Mouse (Mus musculus): ENCODE results near the gene 4930442H23Rik. TPM values are rescaled to one million over a fixed set of nuclear protein-coding genes. Genes with fewer than 3 reads are reported as not detected.

4930442H23Rik gene
- polyA plus RNA-seq, 1 experiment from 2014 or later = not detected

DNA sequence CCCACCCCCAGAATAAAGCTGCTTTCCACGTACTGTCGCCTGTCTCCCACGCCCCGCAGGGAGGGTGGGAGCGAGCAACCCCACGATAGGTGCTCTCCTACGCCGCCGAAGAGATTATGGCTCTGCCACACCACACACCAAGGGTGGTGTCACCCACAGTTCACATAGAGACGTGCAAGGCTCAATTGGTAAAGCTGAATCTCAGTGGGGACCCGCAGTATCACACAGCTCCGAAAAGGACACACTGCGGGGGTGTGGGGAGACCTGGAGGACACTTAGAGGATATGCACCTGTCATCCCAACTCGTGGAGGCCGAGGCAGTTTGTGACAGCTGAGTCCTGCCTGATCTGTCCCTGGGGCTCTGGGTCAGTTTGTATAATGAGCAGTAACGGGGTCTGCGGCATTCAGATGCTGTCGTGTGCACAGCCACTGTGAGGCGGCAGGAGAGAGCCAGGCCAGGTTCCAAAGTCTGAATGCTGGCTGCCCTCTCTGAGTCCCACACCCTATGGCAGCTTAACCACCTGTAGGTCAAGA, 9.4 kb upstream of the 4930442H23Rik start:
- Histone ChIP-seq H3K4me3 (replicated peaks; ENCODE audit: low read depth, low read length) (peak overlapping the region; percentile 63), H3K4me1 (ENCODE audit: control insufficient read depth, insufficient read depth, low read length) (peaks cover 9% of the 10 kb centered on the region; the same call in 1 of the 2 replicates), H3K27ac (replicated peaks; ENCODE audit: low read depth, low read length) (peak overlapping the region; percentile 97), H3K4me2 (ENCODE audit: low read length) (peak overlapping the region; percentile 97), H3K9me3 (ENCODE audit: control insufficient read depth, low read length) (no peaks in the 10 kb centered on the region), H3K27me3 (ENCODE audit: control insufficient read depth, insufficient read depth, low read length) (peaks cover 19% of the 10 kb centered on the region; the same call in 1 of the 2 replicates), H3K36me3 (ENCODE audit: control insufficient read depth, insufficient read depth, low read length) (peaks cover 20% of the 10 kb centered on the region), H3K9ac (replicated peaks; ENCODE audit: low read length) (peak overlapping the region; percentile 73)
- WGBS = 1% methylated on average over 19 of the region's 19 CpGs
- ATAC-seq (ENCODE audit: low FRiP score, low TSS enrichment) (peak; percentile 11), DNase-seq (peak; percentile 64)

DNA sequence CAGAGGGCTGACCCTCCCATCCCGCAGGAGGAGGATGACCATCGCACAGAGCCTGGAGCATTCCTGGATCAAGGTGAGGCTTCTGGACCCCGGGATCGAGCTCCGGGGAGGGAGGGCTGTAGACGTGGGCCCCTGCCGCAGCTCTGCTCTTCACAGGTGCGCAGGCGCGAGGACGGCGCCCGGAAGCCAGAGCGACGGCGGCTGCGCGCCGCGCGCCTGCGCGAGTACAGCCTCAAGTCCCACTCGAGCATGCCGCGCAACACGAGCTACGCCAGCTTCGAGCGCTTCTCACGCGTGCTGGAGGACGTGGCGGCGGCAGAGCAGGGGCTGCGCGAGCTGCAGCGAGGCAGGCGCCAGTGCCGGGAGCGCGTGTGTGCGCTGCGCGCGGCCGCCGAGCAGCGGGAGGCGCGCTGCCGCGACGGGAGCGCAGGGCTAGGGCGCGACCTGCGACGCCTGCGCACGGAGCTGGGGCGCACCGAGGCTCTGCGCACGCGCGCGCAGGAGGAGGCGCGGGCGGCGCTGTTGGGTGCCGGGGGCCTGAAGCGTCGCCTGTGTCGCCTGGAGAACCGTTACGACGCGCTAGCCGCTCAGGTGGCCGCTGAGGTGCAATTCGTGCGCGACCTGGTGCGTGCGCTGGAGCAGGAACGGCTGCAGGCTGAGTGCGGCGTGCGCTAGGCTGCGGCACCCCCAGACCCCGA, 8.8 kb upstream of the 4930442H23Rik start:
- peaks cover 19% of the 10 kb centered on the region; the same call in 1 of the 2 replicates for H3K27me3 ChIP-seq (ENCODE audit: control insufficient read depth, insufficient read depth, low read length)
- H3K27ac ChIP-seq (replicated peaks; ENCODE audit: low read depth, low read length) = peak overlapping the region; percentile 97
- H3K4me1 ChIP-seq (ENCODE audit: control insufficient read depth, insufficient read depth, low read length) = peaks cover 9% of the 10 kb centered on the region; the same call in 1 of the 2 replicates
- H3K9ac ChIP-seq (replicated peaks; ENCODE audit: low read length) = peak overlapping the region; percentile 73
- WGBS = under 1% methylated on average over 93 of the region's 93 CpGs
- H3K9me3 ChIP-seq (ENCODE audit: control insufficient read depth, low read length) = no peaks in the 10 kb centered on the region
- DNase-seq = peak; percentile 95
- peaks cover 20% of the 10 kb centered on the region for H3K36me3 ChIP-seq (ENCODE audit: control insufficient read depth, insufficient read depth, low read length)
- peak; percentile 90 for ATAC-seq (ENCODE audit: low FRiP score, low TSS enrichment)
- H3K4me2 ChIP-seq (ENCODE audit: low read length) = peak overlapping the region; percentile 97
- H3K4me3 ChIP-seq (replicated peaks; ENCODE audit: low read depth, low read length) = peak overlapping the region; percentile 63

DNA sequence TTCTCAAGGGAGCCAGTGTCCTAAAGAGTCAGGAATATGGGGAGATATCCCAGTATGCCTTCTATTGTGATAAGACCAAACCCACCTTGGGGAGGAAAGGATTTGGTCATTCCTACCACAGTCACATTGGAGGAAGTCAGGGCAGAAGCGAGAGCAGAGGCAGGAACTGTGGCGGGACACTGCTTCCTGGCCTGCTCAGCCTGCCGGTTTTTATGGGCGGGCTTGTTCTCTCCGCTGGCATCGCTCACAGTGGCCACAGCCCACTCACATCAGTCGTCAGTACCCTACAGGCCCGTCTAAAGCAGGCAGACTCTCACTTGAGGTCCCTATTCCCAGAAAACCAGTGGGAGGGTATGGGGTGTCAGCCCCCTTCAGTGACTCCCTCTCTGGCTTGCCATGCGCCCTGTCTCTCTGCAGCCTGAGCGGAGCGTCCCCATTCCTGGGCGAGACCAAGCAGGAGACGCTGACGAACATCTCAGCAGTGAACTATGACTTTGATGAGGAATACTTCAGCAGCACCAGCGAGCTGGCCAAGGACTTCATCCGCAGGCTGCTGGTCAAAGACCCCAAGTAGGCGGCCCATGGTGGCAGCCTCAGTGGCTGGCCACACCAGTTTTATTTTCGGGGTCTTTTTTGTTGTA, 7.8 kb upstream of the 4930442H23Rik start:
- H3K27ac ChIP-seq (replicated peaks; ENCODE audit: low read depth, low read length) = 0 out of 2 replicates have a peak overlapping the region, but pooled peaks have one; percentile 97
- peaks cover 15% of the 10 kb centered on the region; the same call in 1 of the 2 replicates for H3K27me3 ChIP-seq (ENCODE audit: control insufficient read depth, insufficient read depth, low read length)
- H3K4me1 ChIP-seq (ENCODE audit: control insufficient read depth, insufficient read depth, low read length) = peaks cover 9% of the 10 kb centered on the region; the same call in 1 of the 2 replicates
- H3K36me3 ChIP-seq (ENCODE audit: control insufficient read depth, insufficient read depth, low read length) = peaks cover 30% of the 10 kb centered on the region
- H3K9me3 ChIP-seq (ENCODE audit: control insufficient read depth, low read length) = no peaks in the 10 kb centered on the region
- ATAC-seq (ENCODE audit: low FRiP score, low TSS enrichment) (no peak), DNase-seq (no peak)
- WGBS = 91% methylated on average over 18 of the region's 18 CpGs
- peak overlapping the region; percentile 63; the same call in 1 of the 2 replicates for H3K4me3 ChIP-seq (replicated peaks; ENCODE audit: low read depth, low read length)
- H3K4me2 ChIP-seq (ENCODE audit: low read length) = peak overlapping the region; percentile 97
- no peak overlapping the region for H3K9ac ChIP-seq (replicated peaks; ENCODE audit: low read length)

DNA sequence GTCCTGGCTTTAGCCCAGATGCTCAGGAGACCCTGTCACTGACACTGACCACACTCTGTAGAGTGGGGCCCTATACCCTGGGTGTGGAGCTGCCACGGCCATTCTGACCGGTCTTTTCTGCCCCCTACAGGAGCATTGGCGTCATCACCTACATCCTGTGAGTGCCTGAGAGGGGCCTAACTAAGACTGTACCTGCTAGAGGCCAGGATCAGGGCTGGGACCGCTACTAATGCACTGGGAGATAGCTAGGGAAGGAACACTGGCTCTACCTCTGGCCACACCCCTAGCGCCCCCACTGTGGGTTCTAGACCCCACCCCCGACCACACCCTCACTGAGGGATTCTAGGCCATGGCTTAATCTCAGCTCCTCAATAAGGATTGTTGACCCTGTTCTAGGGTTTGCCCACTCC, 7.3 kb upstream of the 4930442H23Rik start:
- Histone ChIP-seq H3K4me3 (replicated peaks; ENCODE audit: low read depth, low read length) (no peak overlapping the region), H3K4me2 (ENCODE audit: low read length) (no peak overlapping the region), H3K4me1 (ENCODE audit: control insufficient read depth, insufficient read depth, low read length) (peaks cover 9% of the 10 kb centered on the region; the same call in 1 of the 2 replicates), H3K9me3 (ENCODE audit: control insufficient read depth, low read length) (no peaks in the 10 kb centered on the region), H3K27me3 (ENCODE audit: control insufficient read depth, insufficient read depth, low read length) (peaks cover 11% of the 10 kb centered on the region; the same call in 1 of the 2 replicates), H3K9ac (replicated peaks; ENCODE audit: low read length) (no peak overlapping the region), H3K27ac (replicated peaks; ENCODE audit: low read depth, low read length) (no peak overlapping the region), H3K36me3 (ENCODE audit: control insufficient read depth, insufficient read depth, low read length) (peaks cover 32% of the 10 kb centered on the region)
- WGBS = 74% methylated on average over 6 of the region's 6 CpGs
- ATAC-seq (ENCODE audit: low FRiP score, low TSS enrichment) = no peak
- no peak for DNase-seq

DNA sequence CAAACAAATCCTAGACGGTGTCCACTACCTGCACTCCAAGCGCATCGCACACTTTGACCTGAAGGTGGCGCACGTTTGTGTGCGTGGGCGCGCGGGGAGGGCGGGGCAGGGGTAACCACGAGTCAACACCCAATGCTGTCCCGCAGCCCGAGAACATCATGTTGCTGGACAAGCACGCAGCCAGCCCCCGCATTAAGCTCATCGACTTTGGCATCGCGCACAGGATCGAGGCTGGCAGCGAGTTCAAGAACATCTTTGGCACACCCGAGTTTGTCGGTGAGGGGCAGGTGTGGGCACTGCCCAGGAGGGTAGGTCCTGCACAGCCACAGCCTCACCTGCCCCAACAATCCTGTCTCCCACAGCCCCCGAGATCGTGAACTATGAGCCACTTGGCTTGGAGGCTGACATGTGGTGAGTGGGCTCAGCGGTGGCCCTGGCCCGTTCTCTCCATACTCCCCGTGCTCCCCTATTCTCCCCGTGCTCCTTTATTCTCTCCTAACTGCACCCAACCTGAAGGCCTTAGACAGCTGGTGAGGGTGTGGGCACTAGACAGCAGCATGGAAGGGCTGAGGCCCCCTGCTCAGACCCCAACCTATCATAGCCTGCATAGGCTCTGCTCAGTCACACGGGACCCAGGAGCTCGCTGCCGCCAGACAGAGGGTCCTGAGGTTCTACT, 6.7 kb upstream of the 4930442H23Rik start:
- no peak overlapping the region for H3K4me3 ChIP-seq (replicated peaks; ENCODE audit: low read depth, low read length)
- 70% methylated on average over 31 of the region's 31 CpGs for WGBS
- ATAC-seq (ENCODE audit: low FRiP score, low TSS enrichment) = no peak

DNA sequence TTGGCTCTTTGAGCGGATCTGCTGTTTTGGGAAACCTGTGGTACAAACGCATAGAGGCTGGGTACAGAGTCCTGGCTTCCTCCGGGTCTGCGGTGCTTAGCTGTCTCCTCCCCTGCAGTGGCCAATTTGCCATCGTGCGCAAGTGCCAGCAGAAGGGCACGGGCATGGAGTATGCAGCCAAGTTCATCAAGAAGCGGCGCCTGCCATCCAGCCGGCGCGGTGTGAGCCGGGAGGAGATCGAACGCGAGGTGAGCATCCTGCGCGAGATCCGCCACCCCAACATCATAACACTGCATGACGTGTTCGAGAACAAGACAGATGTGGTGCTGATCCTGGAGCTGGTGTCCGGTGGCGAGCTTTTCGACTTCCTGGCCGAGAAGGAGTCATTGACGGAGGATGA, 6.2 kb upstream of the 4930442H23Rik start:
- H3K36me3 ChIP-seq (ENCODE audit: control insufficient read depth, insufficient read depth, low read length) = peaks cover 42% of the 10 kb centered on the region
- peaks cover 1% of the 10 kb centered on the region; the same call in 1 of the 2 replicates for H3K27me3 ChIP-seq (ENCODE audit: control insufficient read depth, insufficient read depth, low read length)
- H3K4me1 ChIP-seq (ENCODE audit: control insufficient read depth, insufficient read depth, low read length) = peaks cover 9% of the 10 kb centered on the region; the same call in 1 of the 2 replicates
- H3K9me3 ChIP-seq (ENCODE audit: control insufficient read depth, low read length) = no peaks in the 10 kb centered on the region
- no peak overlapping the region for H3K4me2 ChIP-seq (ENCODE audit: low read length)
- no peak overlapping the region for H3K4me3 ChIP-seq (replicated peaks; ENCODE audit: low read depth, low read length)
- H3K9ac ChIP-seq (replicated peaks; ENCODE audit: low read length) = no peak overlapping the region
- no peak for ATAC-seq (ENCODE audit: low FRiP score, low TSS enrichment)
- DNase-seq = no peak
- 81% methylated on average over 26 of the region's 26 CpGs for WGBS
- H3K27ac ChIP-seq (replicated peaks; ENCODE audit: low read depth, low read length) = no peak overlapping the region

More for the DNA sequence above, 6.7 kb upstream of the 4930442H23Rik start:
- DNase-seq = no peak
- peaks cover 7% of the 10 kb centered on the region; the same call in 1 of the 2 replicates for H3K27me3 ChIP-seq (ENCODE audit: control insufficient read depth, insufficient read depth, low read length)
- no peak overlapping the region for H3K4me2 ChIP-seq (ENCODE audit: low read length)
- peaks cover 9% of the 10 kb centered on the region; the same call in 1 of the 2 replicates for H3K4me1 ChIP-seq (ENCODE audit: control insufficient read depth, insufficient read depth, low read length)
- H3K9me3 ChIP-seq (ENCODE audit: control insufficient read depth, low read length) = no peaks in the 10 kb centered on the region
- no peak overlapping the region for H3K9ac ChIP-seq (replicated peaks; ENCODE audit: low read length)
- no peak overlapping the region for H3K27ac ChIP-seq (replicated peaks; ENCODE audit: low read depth, low read length)
- H3K36me3 ChIP-seq (ENCODE audit: control insufficient read depth, insufficient read depth, low read length) = peaks cover 37% of the 10 kb centered on the region

DNA sequence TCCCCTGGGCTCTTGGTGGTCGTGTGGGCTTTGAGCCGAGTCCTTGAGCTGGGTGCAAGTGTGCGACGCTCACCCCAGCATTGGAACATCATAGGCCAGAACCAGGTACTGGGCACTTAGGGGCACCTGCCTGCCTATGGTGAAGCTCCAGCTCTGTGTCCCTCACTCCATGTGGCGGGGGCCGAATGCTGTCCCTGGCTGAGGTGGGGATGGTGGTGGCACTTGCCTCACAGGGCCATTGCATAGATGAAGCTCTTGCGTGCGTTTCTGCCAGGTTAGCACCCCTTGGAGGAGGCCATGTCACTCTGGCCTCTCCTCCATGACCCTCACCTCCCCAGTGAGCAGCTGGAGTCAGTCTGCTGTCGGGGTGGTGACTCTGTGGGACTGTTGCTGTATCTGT, 3.5 kb upstream of the 4930442H23Rik start:
- peaks cover 55% of the 10 kb centered on the region for H3K36me3 ChIP-seq (ENCODE audit: control insufficient read depth, insufficient read depth, low read length)

DNA sequence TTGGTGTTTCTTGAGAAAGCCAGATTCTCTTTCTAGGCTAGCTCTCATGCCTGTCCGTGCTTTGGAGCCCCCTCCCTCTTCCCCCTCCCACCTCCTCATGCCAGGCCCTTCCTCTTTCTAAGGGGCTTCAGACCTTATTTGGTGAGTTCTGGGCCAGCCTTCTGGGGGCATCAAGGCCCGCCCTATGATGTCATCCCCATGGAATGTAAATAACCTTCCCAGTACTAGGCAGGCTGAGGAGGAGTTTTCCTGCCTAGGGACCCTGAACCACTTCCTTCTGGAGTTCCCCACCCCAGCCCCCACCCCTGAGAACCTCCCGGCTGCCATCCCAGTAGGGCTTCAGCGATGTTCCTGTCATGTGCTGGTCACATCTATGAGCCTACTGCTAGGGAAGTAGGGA, 1.1 kb upstream of the 4930442H23Rik start:
- H3K9ac ChIP-seq (replicated peaks; ENCODE audit: low read length) = no peak overlapping the region
- ATAC-seq (ENCODE audit: low FRiP score, low TSS enrichment) = no peak
- peaks cover 11% of the 10 kb centered on the region for H3K4me1 ChIP-seq (ENCODE audit: control insufficient read depth, insufficient read depth, low read length)
- H3K4me3 ChIP-seq (replicated peaks; ENCODE audit: low read depth, low read length) = no peak overlapping the region
- no peak overlapping the region for H3K27ac ChIP-seq (replicated peaks; ENCODE audit: low read depth, low read length)
- H3K27me3 ChIP-seq (ENCODE audit: control insufficient read depth, insufficient read depth, low read length) = no peaks in the 10 kb centered on the region
- peaks cover 66% of the 10 kb centered on the region for H3K36me3 ChIP-seq (ENCODE audit: control insufficient read depth, insufficient read depth, low read length)
- DNase-seq = no peak
- no peaks in the 10 kb centered on the region for H3K9me3 ChIP-seq (ENCODE audit: control insufficient read depth, low read length)
- 75% methylated on average over 4 of the region's 4 CpGs for WGBS
- 0 out of 2 replicates have a peak overlapping the region, but pooled peaks have one; percentile 4 for H3K4me2 ChIP-seq (ENCODE audit: low read length)

More for the DNA sequence above, 3.5 kb upstream of the 4930442H23Rik start:
- WGBS = 96% methylated on average over 9 of the region's 9 CpGs
- H3K27ac ChIP-seq (replicated peaks; ENCODE audit: low read depth, low read length) = no peak overlapping the region
- peaks cover 15% of the 10 kb centered on the region for H3K4me1 ChIP-seq (ENCODE audit: control insufficient read depth, insufficient read depth, low read length)
- no peak for DNase-seq
- no peaks in the 10 kb centered on the region for H3K9me3 ChIP-seq (ENCODE audit: control insufficient read depth, low read length)
- H3K4me2 ChIP-seq (ENCODE audit: low read length) = no peak overlapping the region
- no peak overlapping the region for H3K4me3 ChIP-seq (replicated peaks; ENCODE audit: low read depth, low read length)
- no peak overlapping the region for H3K9ac ChIP-seq (replicated peaks; ENCODE audit: low read length)
- ATAC-seq (ENCODE audit: low FRiP score, low TSS enrichment) = no peak
- no peaks in the 10 kb centered on the region for H3K27me3 ChIP-seq (ENCODE audit: control insufficient read depth, insufficient read depth, low read length)
